12 mouse cellular contexts compared by ENCODE assay signal in the genomic region with DNA sequence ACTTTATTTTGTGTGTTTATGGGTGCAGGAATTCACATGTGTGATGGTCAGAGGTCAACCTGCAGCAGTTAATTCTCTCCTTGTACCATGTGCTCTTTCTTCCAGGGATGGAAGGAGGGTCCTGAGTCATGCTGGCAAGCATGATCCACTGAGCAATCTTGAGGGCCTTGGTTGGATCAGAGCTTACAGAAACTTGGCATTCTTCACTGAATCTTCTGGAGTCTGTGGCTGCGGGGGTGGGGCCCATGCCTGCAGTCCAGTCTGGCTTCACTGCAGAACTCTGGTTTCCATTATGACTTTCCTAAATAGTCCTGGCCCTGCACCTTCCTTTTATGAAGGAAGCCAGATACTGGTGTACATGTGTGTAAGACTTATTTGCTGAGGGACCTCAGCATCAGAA. TPM values are rescaled to one million over a fixed set of nuclear protein-coding genes. Genes with fewer than 3 reads are reported as not detected.
DNase-seq lines count a peak whose midpoint lies in the region; ATAC-seq lines count a peak whose summit lies in the region.
"Had no signal": no experiment of that assay in that cellular context is flagged by ENCODE, and none has a peak within 500 bp of the region (broad histone marks: within the 10 kb centered on the region; RNA-seq: fewer than 3 reads in every experiment).

No protein-coding gene starts in this region.

- no peak overlapping the region for H3K4me2 ChIP-seq in midbrain, embryonic 14.5 days (ENCODE audit: low read length)
- H3K4me2 ChIP-seq: neural tube, embryonic 12.5 days had no signal

- no peak for ATAC-seq in activated CD4-positive, CD25-positive, alpha-beta regulatory T cell, adult 4 months
- ATAC-seq in midbrain, embryonic 14.5 days (ENCODE audit: low FRiP score, low TSS enrichment): no peak
- ATAC-seq: forebrain, embryonic 14.5 days had no signal

- H3K4me1 ChIP-seq in midbrain, embryonic 14.5 days (ENCODE audit: control insufficient read depth, insufficient read depth, low read length): no peaks in the 10 kb centered on the region
- H3K4me1 ChIP-seq: neural tube, embryonic 12.5 days had no signal

- H3K9ac ChIP-seq in midbrain, embryonic 14.5 days (replicated peaks; ENCODE audit: low read length): no peak overlapping the region
- H3K9ac ChIP-seq: liver, embryonic 14.5 days; neural tube, embryonic 12.5 days had no signal

- peak; percentile 20 to 50 for DNase-seq in kidney, postnatal 25 days
- DNase-seq in kidney, adult 11 months: no peak
- peak; percentile 52 for DNase-seq in adrenal gland, adult 8-10 months
- DNase-seq in gastrocnemius, postnatal 25 days: peak; percentile 65
- peak; percentile 26 for DNase-seq in lung, postnatal 25 days (ENCODE audit: low spot score)
- DNase-seq in midbrain, embryonic 14.5 days: no peak
- DNase-seq in spleen, adult 12 weeks (ENCODE audit: low spot score): no peak

- no peaks in the 10 kb centered on the region for H3K9me3 ChIP-seq in midbrain, embryonic 14.5 days (ENCODE audit: control insufficient read depth, low read length)
- H3K9me3 ChIP-seq: G1E; neural tube, embryonic 12.5 days had no signal

- H3K4me3 ChIP-seq in midbrain, embryonic 14.5 days (replicated peaks; ENCODE audit: low read depth, low read length): no peak overlapping the region
- H3K4me3 ChIP-seq: neural tube, embryonic 12.5 days had no signal

- 93% methylated on average over 1 of the region's 1 CpGs for WGBS in midbrain, embryonic 14.5 days

- H3K36me3 ChIP-seq in midbrain, embryonic 14.5 days (ENCODE audit: control insufficient read depth, insufficient read depth, low read length): no peaks in the 10 kb centered on the region
- H3K36me3 ChIP-seq: neural tube, embryonic 12.5 days had no signal

- no peaks in the 10 kb centered on the region for H3K27me3 ChIP-seq in midbrain, embryonic 14.5 days (ENCODE audit: control insufficient read depth, insufficient read depth, low read length)
- H3K27me3 ChIP-seq: neural tube, embryonic 12.5 days had no signal

- H3K27ac ChIP-seq in midbrain, embryonic 14.5 days (replicated peaks; ENCODE audit: low read depth, low read length): no peak overlapping the region
- H3K27ac ChIP-seq: liver, embryonic 14.5 days; neural tube, embryonic 12.5 days had no signal

RNA-seq across cellular contexts. Expression of gene Tbl1x, which starts 38.1 kb away (rescaled TPM):
- total RNA-seq in adrenal gland, adult 8-10 months (2022): 10 to 100 TPM; 72.6 to 92.8 (median 88.8) TPM
- 10 to 100 TPM in 1 of 2 experiments, 1 to 10 TPM in 1; 8.7 to 10.3 TPM for total RNA-seq in gastrocnemius, postnatal 25 days (2021)
- polyA plus RNA-seq in activated CD4-positive, CD25-positive, alpha-beta regulatory T cell, adult 4 months (2017; shearing (Covaris generic)): 10 to 100 TPM; 28.8 to 31.4 TPM
- polyA plus RNA-seq in midbrain, embryonic 14.5 days (2014; fragmentation: Nextera tagmentation; extraction: Ambion mirVana): 39.2 and 54.1 TPM in 2 replicates

Comparison
In these comparisons a context has a peak if more than half of its experiments do, and no peak if none do; other contexts are left out.
1. DNase-seq: peak in kidney, postnatal 25 days (2 of 2), adrenal gland, adult 8-10 months (single experiment), gastrocnemius, postnatal 25 days (single experiment) and lung, postnatal 25 days (single experiment); none in kidney, adult 11 months (single experiment), midbrain, embryonic 14.5 days (single experiment) and spleen, adult 12 weeks (single experiment).
2. RNA of gene Tbl1x, which starts 38.1 kb away (total RNA-seq): 72.6 to 92.8 TPM in adrenal gland, adult 8-10 months; 8.7 to 10.3 TPM in gastrocnemius, postnatal 25 days; every median in the first group is over 4 times any median in the second.